Mouse (Mus musculus): ENCODE results near the gene Olfr1201.

Olfr1201 gene

DNA sequence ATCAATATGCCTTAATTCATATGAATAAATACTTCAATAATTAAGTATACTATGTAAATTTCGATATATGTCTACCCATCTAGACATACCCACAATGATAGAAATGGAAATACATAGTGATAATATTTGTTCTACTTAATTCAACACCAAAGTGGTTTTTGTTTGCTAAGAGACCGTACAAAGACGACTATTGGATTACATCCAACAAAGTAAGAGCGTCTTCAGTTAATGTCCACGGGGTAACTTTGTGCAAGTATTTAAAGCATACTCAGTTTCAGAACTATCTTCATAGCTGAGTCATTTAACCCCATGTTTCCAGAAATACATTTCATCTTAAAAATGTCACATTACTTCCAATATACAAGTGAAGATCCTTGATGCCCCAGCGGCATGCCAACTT is at the start of gene Olfr1201:
TSS of gene Olfr1201 (plus strand) at position 301 of the 400 bp plus-strand sequence.
- DNase-seq (ENCODE audit: low read depth, low spot score): no peak

DNA sequence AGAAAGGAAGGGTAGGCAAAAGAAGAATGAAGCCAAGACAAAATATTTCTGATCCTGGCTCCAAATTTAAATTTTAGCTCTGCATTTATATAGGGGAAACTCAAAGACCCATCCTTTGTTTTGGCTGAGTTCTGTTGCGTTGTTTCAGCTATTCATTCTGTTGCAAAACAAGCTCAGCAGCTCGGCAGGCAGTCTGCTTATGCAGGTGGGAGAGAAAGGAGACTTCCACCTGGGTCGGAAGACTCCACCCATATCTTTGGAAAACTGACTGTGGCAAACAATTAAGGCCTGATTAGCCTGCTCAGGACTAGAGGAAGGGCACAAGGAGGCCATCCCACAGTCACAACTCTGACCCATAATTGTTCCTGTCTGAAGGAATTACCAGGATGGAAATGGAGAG is 49.5 kb upstream of the Olfr1201 start:
- no peak for DNase-seq (ENCODE audit: low read depth, low spot score)

DNA sequence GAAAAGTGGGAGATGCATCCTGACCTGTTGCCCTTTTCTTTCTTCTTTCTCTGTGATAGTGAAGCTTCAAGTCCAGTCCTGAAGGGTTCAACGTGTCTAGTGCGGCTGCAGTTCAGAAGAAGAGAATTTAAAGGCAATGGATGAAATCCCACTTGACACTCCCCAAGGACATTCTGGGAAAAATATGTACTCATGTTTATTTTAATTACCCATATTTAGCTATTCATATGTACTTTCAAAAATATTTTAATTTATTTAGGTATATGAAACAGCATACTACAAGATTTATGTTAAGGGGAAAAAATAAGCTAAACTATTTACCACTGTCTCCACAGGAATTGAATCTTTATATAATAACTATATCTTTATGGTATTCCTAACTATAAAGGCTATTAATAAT is 41.6 kb upstream of the Olfr1201 start, which contains the start of gene Olfr1198:
TSS of gene Olfr1198 (minus strand) at position 101 of the 400 bp plus-strand sequence.
- no peak for DNase-seq (ENCODE audit: low read depth, low spot score)

DNA sequence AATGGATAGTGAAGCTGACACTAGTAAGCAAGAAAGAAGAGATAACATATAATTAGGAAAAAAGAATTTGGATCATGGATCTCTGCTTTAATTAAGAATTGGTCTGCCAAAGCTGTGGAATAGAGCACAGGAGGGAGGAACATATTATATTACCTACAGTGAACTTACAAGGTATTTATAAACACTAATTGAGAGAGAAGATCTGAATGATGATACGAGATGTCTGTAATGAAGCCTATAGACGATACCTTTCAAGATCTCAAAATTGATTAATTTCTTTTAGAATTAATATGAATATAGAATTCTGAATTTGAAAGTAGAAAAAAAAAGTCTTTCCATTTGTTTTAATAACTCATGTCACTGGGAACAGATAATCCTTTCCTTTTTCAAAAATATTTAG is 32.5 kb upstream of the Olfr1201 start, which contains the start of gene Olfr1199:
TSS of gene Olfr1199 (minus strand) at position 101 of the 400 bp plus-strand sequence.
- DNase-seq (ENCODE audit: low read depth, low spot score): no peak

DNA sequence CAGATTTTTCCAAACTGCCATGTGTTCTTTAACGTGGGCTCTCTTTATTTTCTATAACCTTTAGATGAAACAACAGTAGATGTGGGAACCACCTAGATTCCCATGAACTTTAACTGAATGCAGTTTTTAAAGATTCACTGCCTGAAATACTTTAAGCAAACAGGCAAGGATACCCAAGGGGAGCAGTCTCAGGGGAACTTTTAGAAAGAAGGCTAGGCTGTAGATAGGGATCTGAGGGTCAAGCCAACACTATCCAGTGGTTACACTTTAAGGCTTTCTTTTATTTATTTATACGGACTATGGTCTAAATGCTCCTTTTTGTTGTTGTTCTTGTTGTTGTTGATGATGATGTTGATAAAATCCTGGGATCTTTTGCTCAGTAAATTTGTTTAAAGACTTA is 22.4 kb upstream of the Olfr1201 start, which contains the start of gene Olfr1200:
TSS of gene Olfr1200 (minus strand) at position 101 of the 400 bp plus-strand sequence.
- DNase-seq (ENCODE audit: low read depth, low spot score): no peak

DNA sequence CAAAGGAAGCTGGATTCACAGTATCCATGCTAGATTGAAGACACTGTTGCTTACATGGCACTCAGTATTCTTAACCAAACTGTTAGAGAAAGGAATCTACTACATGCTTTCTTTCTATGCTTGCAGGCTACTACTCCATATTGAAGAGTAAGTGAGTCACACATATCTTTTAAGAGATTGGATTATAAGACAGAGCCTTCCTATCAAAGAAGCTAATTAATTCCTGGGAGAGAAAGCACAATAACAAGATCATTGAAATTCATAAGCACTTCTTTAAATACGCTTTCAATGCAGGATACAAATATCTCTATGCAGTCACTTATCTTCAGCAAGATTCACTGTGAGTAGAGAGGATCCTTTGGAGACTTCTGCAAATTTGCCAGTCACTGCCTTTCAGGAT is 21.4 kb downstream of the Olfr1201 start, which contains the start of gene Olfr1202:
TSS of gene Olfr1202 (plus strand) at position 301 of the 400 bp plus-strand sequence.
- no peak for DNase-seq (ENCODE audit: low read depth, low spot score)

DNA sequence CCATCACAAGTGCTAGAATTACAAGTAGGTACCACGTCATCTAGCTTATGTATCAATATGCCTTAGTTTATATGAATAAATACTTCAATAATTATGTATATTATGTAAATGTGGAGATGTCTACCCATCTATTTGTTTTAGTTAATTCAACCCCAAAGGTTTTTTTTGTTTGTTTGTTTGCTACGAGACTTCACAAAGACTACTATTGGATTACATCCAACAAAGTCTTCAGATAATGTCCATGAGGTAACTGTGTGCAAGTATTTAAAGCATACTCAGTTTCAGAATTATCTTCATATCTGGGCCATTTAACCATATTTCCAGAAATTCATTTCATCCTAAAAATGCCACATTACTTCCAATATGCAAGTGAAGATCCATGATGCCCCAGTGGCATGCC is 36.6 kb downstream of the Olfr1201 start, which contains the start of gene Olfr1205:
TSS of gene Olfr1205 (plus strand) at position 301 of the 400 bp plus-strand sequence.
- no peak for DNase-seq (ENCODE audit: low read depth, low spot score)

DNA sequence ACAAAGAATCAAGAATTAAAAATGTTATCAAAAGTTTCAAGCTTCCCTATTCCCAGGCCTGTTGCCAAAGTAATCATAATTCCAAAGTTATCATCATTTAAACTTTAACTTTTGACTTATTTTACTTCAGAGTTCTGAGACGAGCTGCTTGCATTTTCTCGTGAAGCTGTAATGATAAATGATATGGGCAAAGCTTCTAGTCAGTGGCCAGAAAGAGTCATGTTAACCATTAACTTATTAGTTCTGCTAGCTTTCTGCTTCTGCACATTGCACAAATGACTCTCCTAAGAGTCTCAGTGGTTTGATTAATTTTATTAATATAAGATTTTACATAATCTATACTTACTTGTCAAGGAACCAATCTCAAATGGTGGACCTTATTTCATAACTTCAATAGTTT is 45.6 kb downstream of the Olfr1201 start:
- no peak for DNase-seq (ENCODE audit: low read depth, low spot score)

Data from retina, postnatal 7 days (tissue).